Mouse (Mus musculus) E14TG2a.4 (cell line): ENCODE results near the gene Olfr798.

Source experiments
- CTCF ChIP-seq: conservative IDR thresholded peaks from 2 replicates; pipeline ENCODE4 v1.5.1; 2014; ENCODE audit warnings: low read length
- NANOG ChIP-seq: IDR thresholded peaks from 2 replicates; pipeline ENCODE4 v1.6.1; 2014; ENCODE audit warnings: borderline replicate concordance, low read length, mixed read lengths
- POU5F1 ChIP-seq: IDR thresholded peaks from 2 replicates; pipeline ENCODE4 v1.6.1; 2014; ENCODE audit warnings: low read length, borderline replicate concordance

GRCm38 (mm10) chr10:129612470-129612869 lies 15.3 kb downstream of the Olfr798 start, which contains the start of gene Olfr796:
- TF ChIP-seq CTCF (no peak), POU5F1 (no peak), NANOG (no peak)
